Mouse (Mus musculus) liver, embryonic 11.5 days (tissue): ENCODE data around the gene Icam1. TPM values are rescaled to one million over a fixed set of nuclear protein-coding genes. Genes with fewer than 3 reads are reported as not detected.
A peak's percentile ranks its signal among the peaks of the same experiment; 100 is the strongest.

Experiments
- ATAC-seq: fragments of 200-750 bp; cut with Nextera tagmentation; replicated peaks from 2 replicates; pipeline ENCODE4 v1.8.0; 2017; ENCODE audit warnings: moderate number of reproducible peaks, mild to moderate bottlenecking, moderate TSS enrichment, moderate library complexity; ENCODE audit not compliant: low FRiP score
- DNase-seq: peaks from one replicate; pipeline ENCODE4 v3.0.0-alpha.2; 2017; ENCODE audit warnings: low spot score
- H3K27ac ChIP-seq: fragments of 300-500 bp; sonication (generic); 2 replicates; pipeline ENCODE4 v1.5.1; 2014; ENCODE audit warnings: mild to moderate bottlenecking, low read depth, low read length, control low read depth
- H3K27me3 ChIP-seq: fragments of 300-500 bp; sonication (generic); replicated peaks from 2 replicates; pipeline ENCODE4 v1.6.1; 2014; ENCODE audit warnings: low read length, mixed read lengths; ENCODE audit not compliant: control insufficient read depth, insufficient read depth
- H3K36me3 ChIP-seq: fragments of 300-500 bp; sonication (generic); 2 replicates; pipeline ENCODE4 v1.6.1; 2014; ENCODE audit warnings: mild to moderate bottlenecking, low read length, moderate library complexity, mixed read lengths; ENCODE audit not compliant: control insufficient read depth, insufficient read depth
- H3K4me1 ChIP-seq: fragments of 300-500 bp; sonication (generic); replicated peaks from 2 replicates; pipeline ENCODE4 v1.6.1; 2014; ENCODE audit warnings: low read length, mixed read lengths; ENCODE audit not compliant: control insufficient read depth, insufficient read depth
- H3K4me2 ChIP-seq: fragments of 300-500 bp; sonication (generic); 2 replicates; pipeline ENCODE4 v1.6.1; 2014; ENCODE audit warnings: mild to moderate bottlenecking, control low read depth, moderate library complexity
- H3K4me3 ChIP-seq: fragments of 300-500 bp; sonication (generic); 2 replicates; pipeline ENCODE4 v1.5.1; 2014; ENCODE audit warnings: low read depth, low read length, control low read depth
- H3K9ac ChIP-seq: fragments of 300-500 bp; sonication (generic); 2 replicates; pipeline ENCODE4 v1.6.1; 2014; ENCODE audit warnings: low read depth, low read length, control low read depth
- H3K9me3 ChIP-seq: fragments of 300-500 bp; sonication (generic); 2 replicates; pipeline ENCODE4 v1.6.1; 2016; ENCODE audit warnings: low read length, inconsistent platforms, mixed read lengths; ENCODE audit not compliant: control insufficient read depth
- WGBS: fragments of 180-500 bp; shearing (Covaris S2); extraction: QIAGEN DNeasy Blood & Tissue Kit; methylation state at CpG from one replicate; pipeline ENCODE4 v1.1.7; 2014; 5-methylcytosine and 5-hydroxymethylcytosine counted together
- polyA plus RNA-seq: library from polyadenylated mRNA; unstranded; fragments of >200 nt; fragmentation: Nextera tagmentation; extraction: Ambion mirVana; gene quantifications from 2 replicates; pipeline ENCODE4 v1.2.1, GENCODE M21; 2014

Gene Icam1
- polyA plus RNA-seq, 1 experiment from 2014 or later, result 12.2 TPM

DNA sequence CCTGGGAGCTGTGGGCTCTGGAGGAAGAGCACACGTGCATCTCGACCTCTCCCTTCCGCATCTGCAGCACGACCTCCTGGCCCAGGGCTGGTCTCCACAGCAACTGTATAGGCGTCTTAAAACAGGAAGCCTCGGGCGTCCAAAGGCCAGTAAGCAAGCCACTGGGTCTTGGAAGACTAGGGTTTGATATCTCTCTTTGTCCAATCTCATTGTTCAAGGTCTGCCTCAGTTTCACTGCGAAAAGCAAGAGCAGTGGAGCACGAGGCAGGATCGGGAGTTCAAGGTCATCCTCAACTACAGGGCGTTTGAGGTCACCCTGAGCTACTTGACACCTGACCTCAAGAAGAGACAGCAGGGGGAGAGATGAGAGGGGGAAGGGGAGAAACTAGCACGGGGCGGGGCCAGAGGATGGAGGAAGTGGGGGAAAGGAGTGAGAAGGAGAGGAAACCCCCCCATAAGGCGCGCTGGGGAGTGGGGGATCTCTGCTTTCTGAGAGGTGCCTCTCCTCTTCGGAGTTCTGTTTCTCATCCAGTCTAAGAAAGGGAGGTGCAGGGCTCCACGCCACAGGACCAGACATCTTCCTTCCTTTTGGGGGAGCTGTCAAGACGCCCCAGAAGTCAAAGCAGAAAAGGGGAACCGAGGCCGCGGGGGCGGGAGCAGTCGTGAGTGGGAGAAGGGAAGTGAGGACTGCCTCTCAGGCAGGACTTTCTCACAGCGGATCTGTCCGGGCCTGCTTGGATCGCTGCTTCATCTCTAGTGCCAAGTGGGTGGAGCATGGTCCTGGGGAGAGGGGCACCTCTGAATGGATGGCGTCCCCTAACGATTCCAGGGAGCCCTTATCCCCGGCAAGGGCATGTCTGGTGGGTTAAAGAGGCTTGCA lies 854 bp upstream of the Icam1 start:
- peak overlapping the region; percentile 54 for H3K4me3 ChIP-seq
- H3K27ac ChIP-seq, result peak overlapping the region; percentile 61; the same call in 1 of the 2 replicates
- DNase-seq (no peak), ATAC-seq (no peak; the same call in none of the 2 replicates)
- peak overlapping the region; percentile 85 for H3K4me2 ChIP-seq
- peak overlapping the region; percentile 56 for H3K9ac ChIP-seq
- peaks cover 30% of the 10 kb centered on the region for H3K4me1 ChIP-seq
- peaks cover 17% of the 10 kb centered on the region; the same call in 1 of the 2 replicates for H3K27me3 ChIP-seq
- 3% methylated on average over 29 of the region's 29 CpGs for WGBS
- H3K9me3 ChIP-seq, result no peaks in the 10 kb centered on the region
- no peaks in the 10 kb centered on the region for H3K36me3 ChIP-seq

GRCm38 (mm10) chr9:21016331-21017176 lies 769 bp downstream of the Icam1 start:
- ATAC-seq, result no peak
- no peaks in the 10 kb centered on the region for H3K9me3 ChIP-seq
- H3K4me3 ChIP-seq, result peak overlapping the region; percentile 54
- H3K4me1 ChIP-seq, result peaks cover 30% of the 10 kb centered on the region
- DNase-seq, result no peak
- 4% methylated on average over 17 of the region's 17 CpGs for WGBS
- H3K9ac ChIP-seq, result 0 out of 2 replicates have a peak overlapping the region, but pooled peaks have one; percentile 0
- no peaks in the 10 kb centered on the region for H3K36me3 ChIP-seq
- H3K27ac ChIP-seq, result no peak overlapping the region
- H3K4me2 ChIP-seq, result peak overlapping the region; percentile 85
- peaks cover 17% of the 10 kb centered on the region; the same call in 1 of the 2 replicates for H3K27me3 ChIP-seq

GRCm38 (mm10) chr9:21017177-21017575 lies 1.4 kb downstream of the Icam1 start:
- Histone ChIP-seq H3K36me3 (no peaks in the 10 kb centered on the region), H3K4me2 (peak overlapping the region; percentile 85), H3K9ac (no peak overlapping the region), H3K27ac (no peak overlapping the region), H3K4me3 (peak overlapping the region; percentile 54; the same call in 1 of the 2 replicates), H3K27me3 (peaks cover 17% of the 10 kb centered on the region; the same call in 1 of the 2 replicates), H3K4me1 (peaks cover 24% of the 10 kb centered on the region), H3K9me3 (no peaks in the 10 kb centered on the region)
- DNase-seq (no peak), ATAC-seq (no peak)
- WGBS, result 29% methylated on average over 4 of the region's 4 CpGs

- Histone ChIP-seq H3K36me3 (no peaks in the 10 kb centered on the region), H3K4me1 (peaks cover 20% of the 10 kb centered on the region), H3K9ac (no peak overlapping the region), H3K27me3 (peaks cover 17% of the 10 kb centered on the region; the same call in 1 of the 2 replicates), H3K4me3 (no peak overlapping the region), H3K9me3 (no peaks in the 10 kb centered on the region), H3K4me2 (no peak overlapping the region), H3K27ac (no peak overlapping the region)
- 75% methylated on average over 2 of the region's 2 CpGs for WGBS
- DNase-seq, result no peak
- no peak for ATAC-seq
These were observed 2.8 kb downstream of the Icam1 start for GRCm38 (mm10) chr9:21018600-21018999.

DNA sequence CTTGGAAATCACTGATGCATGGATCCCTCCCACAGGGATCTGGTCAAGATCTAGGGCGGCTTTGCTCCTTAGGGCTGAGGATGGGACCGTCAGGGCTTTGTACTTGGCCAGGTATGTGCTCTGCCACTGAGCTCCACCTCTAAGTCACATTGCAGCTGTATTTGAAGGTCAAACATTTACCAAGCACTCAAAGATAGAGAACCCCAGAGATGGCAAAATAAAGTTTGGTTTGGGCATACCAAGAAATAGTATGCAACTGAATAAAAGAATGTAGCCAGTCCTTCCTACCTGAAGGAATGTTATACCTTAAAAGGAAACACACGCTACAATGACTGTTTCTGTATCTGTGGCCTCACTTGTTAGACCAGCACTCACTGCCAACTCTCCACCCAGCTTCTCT lies 5.6 kb downstream of the Icam1 start:
- no peak overlapping the region for H3K27ac ChIP-seq
- H3K36me3 ChIP-seq, result no peaks in the 10 kb centered on the region
- 81% methylated on average over 3 of the region's 3 CpGs for WGBS
- H3K4me1 ChIP-seq, result peaks cover 5% of the 10 kb centered on the region; the same call in 1 of the 2 replicates
- no peak for ATAC-seq
- H3K4me2 ChIP-seq, result no peak overlapping the region
- H3K9me3 ChIP-seq, result no peaks in the 10 kb centered on the region
- no peak overlapping the region for H3K4me3 ChIP-seq
- DNase-seq, result no peak
- no peak overlapping the region for H3K9ac ChIP-seq
- 0 out of 2 replicates have a peak, but pooled peaks cover 5% of the 10 kb centered on the region for H3K27me3 ChIP-seq

DNA sequence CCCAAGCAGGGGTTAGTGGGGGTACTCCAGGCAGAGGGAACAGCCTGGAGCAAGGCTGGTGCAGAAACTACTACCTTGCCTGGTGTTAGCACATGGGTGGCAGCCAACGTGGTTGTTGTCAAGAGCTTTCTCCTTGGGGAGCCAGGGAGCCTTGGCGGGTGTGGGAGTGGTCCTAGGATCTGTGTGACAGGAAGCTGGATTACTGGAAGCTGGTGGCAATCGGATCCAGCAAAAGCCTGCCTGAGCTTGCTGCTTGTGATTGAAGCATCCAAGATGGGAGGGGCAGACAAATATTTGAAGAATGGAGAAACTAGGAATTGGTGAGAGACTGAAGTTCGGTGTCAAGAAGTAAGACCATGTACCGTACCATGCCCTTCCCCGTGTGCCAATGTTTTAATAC lies 6.5 kb downstream of the Icam1 start:
- Histone ChIP-seq H3K27ac (no peak overlapping the region), H3K36me3 (no peaks in the 10 kb centered on the region), H3K9me3 (no peaks in the 10 kb centered on the region), H3K4me2 (no peak overlapping the region), H3K9ac (no peak overlapping the region), H3K4me3 (no peak overlapping the region), H3K4me1 (peaks cover 9% of the 10 kb centered on the region), H3K27me3 (0 out of 2 replicates have a peak, but pooled peaks cover 4% of the 10 kb centered on the region)
- 69% methylated on average over 6 of the region's 6 CpGs for WGBS
- DNase-seq, result no peak
- ATAC-seq, result no peak

DNA sequence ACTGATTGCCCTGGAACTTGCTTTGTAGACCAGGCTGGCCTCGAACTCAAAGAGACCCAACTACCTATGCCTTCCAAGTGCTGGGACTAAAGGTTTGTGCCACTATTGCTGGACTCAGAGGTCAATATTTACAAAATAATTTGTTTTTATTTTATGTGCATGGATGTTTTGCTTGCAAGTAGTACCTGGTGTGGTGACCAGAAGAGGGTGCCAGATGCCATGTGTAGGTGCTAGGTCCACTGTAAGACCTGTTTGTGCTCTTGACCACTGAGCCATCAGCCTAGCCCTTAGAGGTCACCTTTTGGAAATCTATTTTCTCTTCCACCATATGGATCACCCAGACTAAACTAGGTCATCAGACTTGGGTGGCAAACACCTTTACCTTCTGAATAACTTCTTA lies 6.9 kb downstream of the Icam1 start:
- no peaks in the 10 kb centered on the region for H3K9me3 ChIP-seq
- DNase-seq (no peak), ATAC-seq (no peak)
- 86% methylated on average over 1 of the region's 1 CpGs for WGBS
- H3K4me1 ChIP-seq, result peaks cover 6% of the 10 kb centered on the region; the same call in 1 of the 2 replicates
- no peak overlapping the region for H3K4me2 ChIP-seq
- no peak overlapping the region for H3K9ac ChIP-seq
- no peak overlapping the region for H3K4me3 ChIP-seq
- H3K36me3 ChIP-seq, result no peaks in the 10 kb centered on the region
- no peak overlapping the region for H3K27ac ChIP-seq
- H3K27me3 ChIP-seq, result no peaks in the 10 kb centered on the region

- H3K27ac ChIP-seq, result no peak overlapping the region
- H3K4me2 ChIP-seq, result no peak overlapping the region
- H3K4me1 ChIP-seq, result peaks cover 19% of the 10 kb centered on the region; the same call in 1 of the 2 replicates
- no peak overlapping the region for H3K4me3 ChIP-seq
- ATAC-seq, result no peak
- no peaks in the 10 kb centered on the region for H3K36me3 ChIP-seq
- H3K9me3 ChIP-seq, result no peaks in the 10 kb centered on the region
- 77% methylated on average over 19 of the region's 19 CpGs for WGBS
- H3K9ac ChIP-seq, result no peak overlapping the region
- H3K27me3 ChIP-seq, result no peaks in the 10 kb centered on the region
- no peak for DNase-seq
These were observed 9.5 kb downstream of the Icam1 start for GRCm38 (mm10) chr9:21025258-21025810.
